Mouse (Mus musculus): ENCODE results near the gene Tspyl2. TPM values are rescaled to one million over a fixed set of nuclear protein-coding genes. Genes with fewer than 3 reads are reported as not detected.
"Not testable (repeated sequence)": the region's sequence is repeated elsewhere in the genome, so short reads cannot be mapped to it uniquely, and the experiment has no call there.

The Tspyl2 gene
- total RNA-seq (2021), result 10 to 100 TPM; 17.2 to 19.9 TPM
- long read RNA-seq, experiment 1, transcript Tspyl2-201 (7 exons, 2,696 nt), result major isoform, 13 of 24 reads
- long read RNA-seq, experiment 1, partial matches to known transcripts, result 1 of 24 reads
- long read RNA-seq, experiment 1, other reads (novel, unspliced or antisense), result 10 of 24 reads
- long read RNA-seq, experiment 2, transcript Tspyl2-201 (7 exons, 2,696 nt), result major isoform, 13 of 26 reads
- long read RNA-seq, experiment 2, partial matches to known transcripts, result 2 of 26 reads
- long read RNA-seq, experiment 2, other reads (novel, unspliced or antisense), result 11 of 26 reads

GRCm38 (mm10) chrX:152342358-152342901 lies at the start of gene Tspyl2:
Gene Tspyl2, minus strand, starts transcription at chrX:152342425.
- DNase-seq (ENCODE audit: low spot score in 2 of 2), result peak; percentile 79 to 88

DNA sequence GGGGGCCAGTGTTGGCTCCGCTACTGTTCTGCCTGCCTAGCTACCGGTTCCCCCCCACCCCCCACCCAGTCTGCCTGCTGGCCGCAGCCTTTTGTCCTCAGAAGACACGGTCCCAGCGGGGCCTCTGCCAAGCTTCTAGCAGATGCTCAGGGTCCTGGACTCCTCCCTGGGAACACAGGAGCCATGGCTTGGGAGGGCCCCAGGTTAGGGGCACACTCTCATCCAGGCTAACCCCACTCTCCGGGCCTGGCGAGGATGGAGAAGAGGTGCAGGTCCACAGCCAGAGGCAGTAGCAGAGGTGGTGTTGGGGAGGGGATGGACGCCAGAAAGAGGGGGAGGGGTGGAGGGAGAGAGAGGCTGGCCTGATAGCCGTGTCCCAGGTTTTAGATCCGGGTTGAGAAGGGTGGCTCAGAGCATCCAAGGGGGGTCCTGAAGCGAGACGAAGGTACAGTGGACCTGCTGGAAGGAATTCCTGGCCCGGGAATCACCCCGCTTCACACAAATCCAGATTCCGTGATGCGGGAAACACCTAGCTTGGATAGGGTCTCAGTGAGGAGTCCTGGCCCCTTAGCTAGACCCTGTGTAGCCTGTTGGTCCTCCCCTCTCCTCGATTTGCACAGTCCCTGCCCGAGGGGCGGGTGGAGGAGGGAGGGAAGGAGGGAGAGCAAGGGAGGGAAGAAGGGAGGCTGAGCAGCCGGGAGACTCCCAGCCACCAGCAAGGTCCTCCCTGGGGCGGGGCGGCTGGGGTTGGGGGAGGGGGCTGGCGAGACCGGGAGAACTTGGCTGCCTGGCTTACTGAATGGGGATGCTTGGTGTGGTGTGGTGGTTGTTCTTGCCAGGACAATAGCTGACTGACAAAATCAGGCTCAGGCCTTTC lies 26.4 kb upstream of the Tspyl2 start, which contains the start of gene Gpr173:
Gene Gpr173 (minus strand): TSS at position 308 of the 877 bp plus-strand sequence.
- DNase-seq (ENCODE audit: low spot score in 2 of 2), result peak; percentile 33 to 56

GRCm38 (mm10) chrX:152368054-152368396 lies 25.8 kb upstream of the Tspyl2 start:
- no peak for DNase-seq (ENCODE audit: low spot score in 2 of 2)

- DNase-seq (ENCODE audit: low spot score in 2 of 2), result no peak
Observed at GRCm38 (mm10) chrX:152366418-152366817, 24.2 kb upstream of the Tspyl2 start.

DNA sequence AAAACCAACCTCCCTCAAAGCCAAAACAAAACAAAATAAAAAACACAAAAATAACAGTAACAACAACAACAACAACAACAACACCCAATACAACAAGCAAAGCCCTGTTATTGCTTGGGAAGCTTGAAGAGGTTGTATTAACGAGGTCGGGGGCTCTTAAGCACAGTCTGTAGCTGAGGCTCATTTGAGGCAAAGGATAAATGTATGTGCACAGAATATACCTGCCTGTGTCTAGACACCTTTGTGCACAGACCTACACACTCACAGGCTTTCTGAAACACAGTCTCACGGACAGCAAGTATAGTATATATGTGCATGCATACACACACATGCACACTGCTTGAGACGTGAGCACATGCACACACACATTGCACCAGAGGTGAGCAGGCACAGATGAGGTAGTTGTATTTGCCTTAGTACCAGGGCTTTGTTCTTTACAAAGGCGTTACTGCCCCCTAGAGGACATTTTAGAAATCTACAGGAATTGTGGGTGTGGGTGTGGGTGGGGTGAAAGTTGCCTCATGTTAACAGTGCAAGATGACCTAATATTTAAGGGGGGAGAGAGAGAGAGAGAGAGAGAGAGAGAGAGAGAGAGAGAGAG lies 10.4 kb upstream of the Tspyl2 start:
- DNase-seq (ENCODE audit: low spot score in 2 of 2), result no peak

DNA sequence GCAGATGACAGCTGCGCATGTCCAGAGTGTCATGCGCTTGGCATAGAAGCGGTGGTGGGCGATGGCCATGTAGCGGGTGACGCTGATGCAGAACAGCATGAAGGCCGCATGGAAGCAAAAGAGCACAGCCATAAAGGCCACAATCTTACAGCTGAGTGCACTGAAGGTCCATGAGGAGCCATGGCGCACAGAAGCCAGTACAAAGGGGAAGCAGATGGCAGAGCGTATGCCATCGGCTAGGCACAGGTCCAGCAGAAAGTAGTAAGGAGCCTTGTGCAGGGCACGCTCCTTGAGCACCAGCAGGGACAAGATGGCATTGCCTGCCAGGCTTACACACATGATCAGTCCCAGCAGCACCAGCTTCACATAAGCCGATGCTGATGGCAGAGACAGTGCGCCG lies 4.8 kb upstream of the Tspyl2 start:
- no peak for DNase-seq (ENCODE audit: low spot score in 2 of 2)

- DNase-seq (ENCODE audit: low spot score in 2 of 2), result no peak
Observed at GRCm38 (mm10) chrX:152346587-152346986, 4.4 kb upstream of the Tspyl2 start.

DNA sequence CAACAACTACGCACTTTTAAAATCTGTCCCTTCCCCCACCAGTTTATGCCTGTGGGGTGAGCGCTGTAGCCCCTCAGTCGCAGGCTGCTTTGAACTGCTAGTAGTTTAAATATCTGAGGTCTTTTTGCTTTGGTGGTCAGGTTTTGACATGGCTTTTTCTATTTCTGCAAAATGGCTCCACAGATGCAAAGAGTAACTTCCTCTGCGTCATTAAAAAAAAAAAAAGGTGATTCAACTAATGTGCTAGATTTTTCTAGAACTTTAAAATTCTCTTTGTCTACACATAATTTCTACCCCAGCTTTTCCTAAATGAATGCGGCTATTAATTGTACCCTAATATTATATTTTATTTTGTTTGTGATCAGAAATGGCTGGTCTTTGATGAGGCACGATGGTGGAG lies 678 bp upstream of the Tspyl2 start:
- DNase-seq (ENCODE audit: low spot score in 2 of 2), result no peak

- DNase-seq (ENCODE audit: low spot score in 2 of 2), result no peak
Observed at GRCm38 (mm10) chrX:152341496-152341895, 729 bp downstream of the Tspyl2 start.

DNA sequence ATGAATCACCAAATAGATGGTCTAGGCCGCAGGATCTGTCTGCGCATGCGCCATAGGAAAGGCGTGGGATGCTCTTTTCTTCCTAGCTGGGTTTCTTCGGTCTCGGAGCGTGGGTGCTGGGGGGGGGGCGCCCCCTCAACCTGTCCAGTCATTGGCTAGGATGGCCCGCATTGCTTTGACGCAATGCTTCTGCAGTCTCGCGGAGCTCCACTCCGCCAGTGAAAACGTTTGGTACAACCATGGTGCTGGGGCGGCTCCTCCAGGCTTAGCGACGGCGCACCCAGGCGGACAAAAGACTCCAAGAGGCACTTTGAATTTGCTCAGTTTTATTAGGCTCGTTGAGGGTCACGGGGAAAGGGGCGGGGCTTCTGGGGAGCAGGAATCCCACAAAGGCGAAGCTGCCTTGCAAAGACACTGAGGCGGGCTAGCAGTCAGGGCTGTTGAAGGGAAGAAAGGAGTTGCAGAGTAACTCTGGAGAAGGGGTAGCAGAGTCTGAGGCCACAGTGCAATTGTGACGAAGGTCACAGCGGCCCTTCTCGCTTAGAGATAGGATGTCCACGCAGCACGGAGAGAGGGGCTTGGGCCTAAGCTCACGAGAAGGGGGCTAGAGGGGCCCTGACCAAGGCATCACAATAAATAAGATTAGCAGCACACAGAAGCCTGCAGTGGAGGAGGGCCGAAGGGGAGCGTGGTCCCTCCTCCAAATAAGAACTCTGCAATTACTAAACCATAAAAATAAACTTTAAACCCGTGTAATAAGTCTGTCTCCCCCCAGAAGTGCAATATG lies 5.5 kb downstream of the Tspyl2 start:
- peak; percentile 59 to 86 for DNase-seq (ENCODE audit: low spot score in 2 of 2)

DNA sequence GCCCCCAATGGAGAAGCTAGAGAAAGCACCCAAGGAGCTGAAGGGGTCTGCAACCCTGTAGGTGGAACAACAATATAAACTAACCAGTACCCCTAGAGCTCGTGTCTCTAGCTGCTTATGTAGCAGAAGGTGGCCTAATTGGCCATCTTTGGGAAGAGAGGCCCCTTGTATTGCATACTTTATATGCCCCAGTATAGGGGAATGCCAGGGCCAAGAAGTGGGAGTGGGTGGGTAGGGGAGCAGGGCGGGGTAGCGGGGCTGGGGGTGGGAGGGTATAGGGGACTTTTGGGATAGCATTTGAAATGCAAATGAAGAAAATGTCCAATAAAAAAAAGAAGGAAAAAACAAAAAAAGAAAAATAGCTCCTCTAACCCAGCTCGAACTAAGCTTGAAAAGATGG lies 6.1 kb downstream of the Tspyl2 start:
- not testable (repeated sequence) for DNase-seq (ENCODE audit: low spot score in 2 of 2)

- not testable (repeated sequence) for DNase-seq (ENCODE audit: low spot score in 2 of 2)
Observed at GRCm38 (mm10) chrX:152329400-152329799, 12.8 kb downstream of the Tspyl2 start.

DNA sequence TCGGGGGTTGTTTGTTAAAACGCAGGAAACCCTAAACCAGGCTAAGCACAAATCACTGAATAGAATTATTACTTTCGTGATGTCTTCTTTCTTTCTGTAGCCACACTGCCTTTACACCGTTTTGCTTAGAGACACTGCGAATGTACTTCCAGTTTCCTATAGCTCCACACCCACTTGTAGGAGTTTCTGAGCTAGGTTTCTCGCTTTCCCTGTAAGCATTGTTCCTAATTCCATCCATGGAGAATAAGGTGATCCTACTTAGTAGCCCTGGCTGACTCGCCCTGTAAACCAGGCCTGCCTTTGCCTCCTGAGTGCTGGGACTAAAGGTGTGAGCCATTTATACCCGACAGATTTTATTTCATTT lies 14.6 kb downstream of the Tspyl2 start:
- no peak for DNase-seq (ENCODE audit: low spot score in 2 of 2)

DNA sequence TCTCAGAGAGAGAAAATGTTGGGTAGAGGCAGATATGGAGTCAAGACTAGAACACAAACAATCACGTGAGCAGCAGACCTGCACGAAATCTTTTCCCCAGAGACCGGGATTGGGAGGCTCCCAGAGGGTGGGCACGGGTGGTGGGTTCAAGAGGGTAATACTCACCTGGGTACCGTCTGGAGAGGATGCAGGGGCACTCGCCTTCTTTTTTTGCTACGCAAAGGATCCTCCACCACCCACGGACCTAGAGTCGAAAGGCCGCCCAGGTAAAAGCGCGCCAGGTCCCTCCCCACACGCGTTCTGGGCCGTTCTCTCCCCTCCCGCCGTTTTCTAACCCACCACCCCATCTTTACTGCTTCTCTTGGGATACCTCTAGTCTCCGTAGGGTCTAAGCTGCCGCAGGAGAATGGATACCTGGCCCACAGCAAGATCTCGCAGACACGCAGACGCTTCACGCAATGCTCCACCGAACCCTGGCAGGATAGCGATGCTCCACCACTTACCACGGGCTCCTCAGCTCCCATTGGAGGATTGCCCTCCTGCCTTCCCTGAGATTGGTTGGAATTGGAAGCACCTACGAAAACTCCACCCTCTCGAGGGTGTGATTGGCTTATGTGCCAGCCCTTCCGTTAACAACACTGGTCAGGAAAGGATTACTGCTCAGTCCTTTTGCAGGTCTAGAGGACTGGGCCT lies 15.1 kb downstream of the Tspyl2 start, which contains the start of gene Kantr:
Gene Kantr (minus strand): TSS at position 500 of the 693 bp plus-strand sequence.
- peak; percentile 41 to 69 for DNase-seq (ENCODE audit: low spot score in 2 of 2)

DNA sequence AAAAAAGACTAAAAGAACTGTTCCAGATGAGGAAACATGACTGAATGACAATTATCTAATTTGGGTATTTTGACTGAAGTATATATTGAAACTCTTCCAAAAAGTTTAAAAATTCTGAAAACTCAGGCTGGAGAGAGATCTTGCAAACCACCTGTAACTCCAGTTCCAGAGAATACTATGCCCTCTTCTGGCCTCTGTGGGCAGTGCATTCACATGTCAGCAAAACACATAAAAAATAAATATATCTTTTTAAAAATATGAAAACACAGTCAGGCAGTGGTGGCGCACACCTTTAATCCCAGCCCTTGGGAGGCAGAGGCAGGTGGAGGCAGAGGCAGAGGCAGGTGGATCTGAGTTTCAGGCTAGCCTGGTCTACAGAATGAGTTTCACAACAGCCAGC lies 18.6 kb downstream of the Tspyl2 start:
- DNase-seq (ENCODE audit: low spot score in 2 of 2), result no peak

DNA sequence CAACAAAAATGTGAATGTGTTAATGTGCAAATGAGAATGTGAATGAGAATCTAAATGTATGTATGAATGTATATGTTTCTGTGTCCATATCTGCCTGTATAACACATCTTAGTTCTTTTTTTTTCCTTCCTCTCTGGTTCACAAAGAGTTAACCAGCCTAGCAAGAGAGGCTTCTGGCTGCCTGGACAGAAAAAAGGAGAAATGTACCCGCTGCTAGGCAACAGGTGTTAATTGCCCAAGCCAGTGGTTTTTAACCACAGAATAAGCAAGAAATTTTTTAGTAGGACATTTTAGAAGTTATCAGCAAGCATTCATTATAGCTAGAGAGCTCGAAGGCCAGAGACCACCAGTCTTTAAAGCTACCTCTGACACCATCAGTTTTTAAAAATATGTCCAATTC lies 19.4 kb downstream of the Tspyl2 start:
- DNase-seq (ENCODE audit: low spot score in 2 of 2), result no peak

- DNase-seq (ENCODE audit: low spot score in 2 of 2), result no peak
Observed at GRCm38 (mm10) chrX:152320535-152320934, 21.7 kb downstream of the Tspyl2 start.

- no peak for DNase-seq (ENCODE audit: low spot score in 2 of 2)
Observed at GRCm38 (mm10) chrX:152307942-152308341, 34.3 kb downstream of the Tspyl2 start.

DNA sequence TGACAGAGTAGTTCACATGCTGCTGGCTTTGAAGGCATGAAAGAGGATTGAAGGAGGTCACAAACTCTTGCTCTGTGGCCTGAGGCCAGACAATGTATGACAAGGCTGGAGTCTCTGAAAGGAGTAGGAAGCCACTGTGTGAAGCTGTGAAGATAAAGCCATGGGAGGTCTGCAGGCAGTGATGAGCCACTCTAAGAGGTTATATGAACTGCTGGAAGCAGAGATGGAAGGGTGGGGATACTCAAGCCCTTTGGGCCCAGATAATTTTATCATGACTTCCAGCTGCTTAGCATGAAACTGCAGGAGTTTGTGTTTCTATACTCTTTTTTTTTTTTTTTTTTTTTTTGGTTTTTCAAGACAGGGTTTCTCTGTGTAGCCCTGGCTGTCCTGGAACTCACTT lies 34.9 kb downstream of the Tspyl2 start:
- no peak for DNase-seq (ENCODE audit: low spot score in 2 of 2)

DNA sequence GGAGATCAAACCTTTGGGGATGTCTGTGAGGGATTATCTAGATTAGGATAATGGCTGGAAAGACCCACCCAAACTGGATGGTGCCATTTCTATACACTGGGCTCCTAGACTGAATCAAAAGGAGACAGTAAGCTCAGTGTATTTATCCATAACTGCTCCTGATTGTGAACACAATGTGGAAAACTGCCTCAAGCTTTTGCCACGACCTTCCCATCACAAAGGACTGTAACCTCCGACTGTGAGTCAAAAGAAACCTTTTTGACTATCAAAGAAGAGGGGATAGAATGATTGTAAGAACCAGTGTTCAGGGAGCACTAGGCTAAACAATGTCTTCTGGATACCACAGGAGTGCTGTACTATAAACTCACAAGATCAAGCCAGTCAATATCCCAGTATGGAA lies 36.0 kb downstream of the Tspyl2 start:
- no peak for DNase-seq (ENCODE audit: low spot score in 2 of 2)
